Mouse (Mus musculus): ENCODE measurements at regions not wholly inside any gene's neighbourhood (a gene's known extent, or its start where the extent isn't known, plus 50 kb on each side); places are given as distances from the start of the nearest gene placed in this dataset.

- DNase-seq (ENCODE audit: low spot score in 2 of 2) = peak; percentile 17 to 33
These were observed 67.1 kb upstream of the Fam19a5 start for GRCm38 (mm10) chr15:87476862-87477490.

- peak in 1 of 2 experiments; percentile 30 for DNase-seq (ENCODE audit: low spot score in 2 of 2)
These were observed 63.3 kb upstream of the Fam19a5 start for GRCm38 (mm10) chr15:87480758-87481157.

All from frontal cortex, postnatal 36 days (tissue).